Comparison of ENCODE assay signal across 8 mouse cellular contexts in genomic region chr11:77514832-77515636, GRCm38 (mm10). TPM values are rescaled to one million over a fixed set of nuclear protein-coding genes. Genes with fewer than 3 reads are reported as not detected.
DNase-seq lines count a peak whose midpoint lies in the region; ATAC-seq and TF ChIP-seq lines count a peak whose summit lies in the region.

TSS of gene Abhd15 (plus strand) at chr11:77515121.

- H3K4me1 ChIP-seq in hindbrain, postnatal 0 days (ENCODE audit: insufficient read depth, low read length): peaks cover 8% of the 10 kb centered on the region; the same call in 1 of the 2 replicates
- peaks cover 24% of the 10 kb centered on the region for H3K4me1 ChIP-seq in liver, adult 2 months (ENCODE audit: control insufficient read depth, insufficient read depth, low read length)
- H3K4me1 ChIP-seq in midbrain, embryonic 16.5 days (ENCODE audit: control insufficient read depth, insufficient read depth, low read length): peaks cover 28% of the 10 kb centered on the region
- peaks cover 27% of the 10 kb centered on the region for H3K4me1 ChIP-seq in stomach, embryonic 15.5 days

- H3K9ac ChIP-seq in hindbrain, postnatal 0 days (replicated peaks; ENCODE audit: low read length): peak within 1 kb of the TSS; percentile 37; the same call in 1 of the 2 replicates
- peak within 1 kb of the TSS; percentile 93 for H3K9ac ChIP-seq in liver, adult 2 months (ENCODE audit: low read depth, low read length)
- H3K9ac ChIP-seq in midbrain, embryonic 16.5 days (ENCODE audit: low read depth, low read length): peak within 1 kb of the TSS; percentile 54
- H3K9ac ChIP-seq in stomach, embryonic 15.5 days: peak within 1 kb of the TSS; percentile 20; the same call in 1 of the 2 replicates

- no peaks in the 10 kb centered on the region for H3K36me3 ChIP-seq in hindbrain, postnatal 0 days (ENCODE audit: insufficient read depth, low read length)
- H3K36me3 ChIP-seq in liver, adult 2 months (ENCODE audit: control insufficient read depth, insufficient read depth, low read length): peaks cover 6% of the 10 kb centered on the region
- no peaks in the 10 kb centered on the region for H3K36me3 ChIP-seq in midbrain, embryonic 16.5 days (ENCODE audit: control insufficient read depth, insufficient read depth, low read length)
- H3K36me3 ChIP-seq in stomach, embryonic 15.5 days: no peaks in the 10 kb centered on the region

- peaks cover 12% of the 10 kb centered on the region; the same call in 1 of the 2 replicates for H3K27me3 ChIP-seq in hindbrain, postnatal 0 days (ENCODE audit: insufficient read depth, low read length)
- no peaks in the 10 kb centered on the region for H3K27me3 ChIP-seq in liver, adult 2 months (ENCODE audit: control insufficient read depth, insufficient read depth, low read length)
- peaks cover 13% of the 10 kb centered on the region for H3K27me3 ChIP-seq in midbrain, embryonic 16.5 days (ENCODE audit: control insufficient read depth, insufficient read depth, low read depth, low read length)
- H3K27me3 ChIP-seq in stomach, embryonic 15.5 days (replicated peaks): 0 out of 2 replicates have a peak, but pooled peaks cover 7% of the 10 kb centered on the region

- peak within 1 kb of the TSS; percentile 78 for H3K4me2 ChIP-seq in hindbrain, postnatal 0 days (ENCODE audit: low read depth, low read length)
- peak within 1 kb of the TSS; percentile 77 for H3K4me2 ChIP-seq in midbrain, embryonic 16.5 days (ENCODE audit: low read length)
- H3K4me2 ChIP-seq in stomach, embryonic 15.5 days: peak within 1 kb of the TSS; percentile 92

- peak in 1 of 2 experiments; percentile 66 for DNase-seq in left cerebral cortex, adult 2 months (ENCODE audit: extremely low spot score in 1 of 2, low spot score in 2 of 2)
- no peak for DNase-seq in left cerebral cortex, adult 11 months (ENCODE audit: low spot score)
- peak; percentile 77 to 82 for DNase-seq in cerebellum, postnatal 10 days
- peak; percentile 86 for DNase-seq in gastrocnemius, postnatal 25 days
- peak; percentile 78 for DNase-seq in hindbrain, postnatal 0 days (ENCODE audit: low spot score)
- peak; percentile 88 for DNase-seq in liver, adult 2 months (ENCODE audit: extremely low read depth, low read depth, low spot score)

- WGBS in hindbrain, postnatal 0 days: 2% methylated on average over 69 of the region's 72 CpGs
- 1% methylated on average over 71 of the region's 72 CpGs for WGBS in liver, adult 2 months
- WGBS in midbrain, embryonic 16.5 days: under 1% methylated on average over 72 of the region's 72 CpGs
- under 1% methylated on average over 72 of the region's 72 CpGs for WGBS in stomach, embryonic 15.5 days

- peak; percentile 70 for ATAC-seq in hindbrain, postnatal 0 days
- peak; percentile 62 for ATAC-seq in midbrain, embryonic 16.5 days
- ATAC-seq in stomach, embryonic 15.5 days (ENCODE audit: insufficient read depth, low FRiP score, low read depth): peak; percentile 63

- intact Hi-C loops in left cerebral cortex, adult 2 months (cut with DNase I): no loop called here

- H3K27ac ChIP-seq in left cerebral cortex, adult 2 months: 0 out of 2 replicates have a peak within 1 kb of the TSS, but pooled peaks have one; percentile 13
- H3K27ac ChIP-seq in hindbrain, postnatal 0 days: peak within 1 kb of the TSS; percentile 48; the same call in 1 of the 2 replicates
- H3K27ac ChIP-seq in liver, adult 2 months (replicated peaks; ENCODE audit: insufficient read depth, low read depth, low read length): peak within 1 kb of the TSS; percentile 98
- H3K27ac ChIP-seq in midbrain, embryonic 16.5 days (ENCODE audit: low read length): no peak within 1 kb of the TSS
- no peak within 1 kb of the TSS; the same call in 1 of the 2 replicates for H3K27ac ChIP-seq in stomach, embryonic 15.5 days

- peaks cover 10% of the 10 kb centered on the region; the same call in 1 of the 2 replicates for H3K79me2 ChIP-seq in liver, adult 2 months (ENCODE audit: control insufficient read depth, insufficient read depth, low read length)

- H3K9me3 ChIP-seq in hindbrain, postnatal 0 days (ENCODE audit: low read length): no peaks in the 10 kb centered on the region
- H3K9me3 ChIP-seq in midbrain, embryonic 16.5 days (replicated peaks; ENCODE audit: control insufficient read depth, low read length, poor library complexity, severe bottlenecking): no peaks in the 10 kb centered on the region
- no peaks in the 10 kb centered on the region for H3K9me3 ChIP-seq in stomach, embryonic 15.5 days

- peak within 1 kb of the TSS; percentile 48 for H3K4me3 ChIP-seq in left cerebral cortex, adult 2 months
- H3K4me3 ChIP-seq in hindbrain, postnatal 0 days (ENCODE audit: low read length): peak within 1 kb of the TSS; percentile 47
- H3K4me3 ChIP-seq in liver, adult 2 months (ENCODE audit: insufficient read depth, low read depth, low read length): peak within 1 kb of the TSS; percentile 69
- peak within 1 kb of the TSS; percentile 50 for H3K4me3 ChIP-seq in midbrain, embryonic 16.5 days (ENCODE audit: low read depth, low read length)
- H3K4me3 ChIP-seq in stomach, embryonic 15.5 days (replicated peaks): peak within 1 kb of the TSS; percentile 71

- peak; percentile 90 for TF ChIP-seq POLR2A in liver, adult 2 months (IDR thresholded peaks at IDR 0.05; ENCODE audit: extremely low read depth, insufficient read depth, low read length)

- TF ChIP-seq CTCF in left cerebral cortex, adult 2 months (IDR thresholded peaks at IDR 0.05): no peak; the same call in 1 of the 2 replicates
- no peak for TF ChIP-seq CTCF in hindbrain, postnatal 0 days (IDR thresholded peaks at IDR 0.05; ENCODE audit: low read depth)
- no peak for TF ChIP-seq CTCF in liver, adult 2 months (IDR thresholded peaks at IDR 0.05; ENCODE audit: low read depth, low read length)

RNA-seq across cellular contexts. Expression of gene Abhd15, which starts in this region (rescaled TPM):
- total RNA-seq in left cerebral cortex, adult 2 months (2021): 1 to 10 TPM; 1.4 to 1.7 TPM
- 1 to 10 TPM in 1 of 2 experiments, under 1 TPM in 1; 0.26 to 2.1 TPM for total RNA-seq in gastrocnemius, postnatal 25 days (2021)
- total RNA-seq in hindbrain, postnatal 0 days (2014; rRNA removed): 3.6 and 4.7 TPM in 2 replicates
- 2.1 TPM in 2 replicates for polyA plus RNA-seq in hindbrain, postnatal 0 days (2015; fragmentation: Nextera tagmentation; extraction: Ambion mirVana)
- total RNA-seq in liver, adult 2 months (2014; rRNA removed): 43.0 and 44.8 TPM in 2 replicates
- 32.7 and 55.6 TPM in 2 replicates for polyA plus RNA-seq in liver, adult 2 months (2012; rRNA removed)
- polyA plus RNA-seq in midbrain, embryonic 16.5 days (2015; fragmentation: Nextera tagmentation; extraction: Ambion mirVana): 2.4 and 3.1 TPM in 2 replicates
- polyA plus RNA-seq in stomach, embryonic 15.5 days (2015; fragmentation: Nextera tagmentation; extraction: Ambion mirVana): 4.0 and 5.2 TPM in 2 replicates

Comparison
In these comparisons a context has a peak if more than half of its experiments do, and no peak if none do; other contexts are left out.
1. H3K27ac ChIP-seq: peak in left cerebral cortex, adult 2 months (single experiment), hindbrain, postnatal 0 days (single experiment) and liver, adult 2 months (single experiment); none in midbrain, embryonic 16.5 days (single experiment) and stomach, embryonic 15.5 days (single experiment).
2. H3K9ac ChIP-seq: peak in every context shown above with its lines; median percentile 93 in liver, adult 2 months; 54 in midbrain, embryonic 16.5 days; 37 in hindbrain, postnatal 0 days; 20 in stomach, embryonic 15.5 days.
3. Peak in every context shown above with its lines, with median percentiles within 50 percentile points of each other: H3K4me3 ChIP-seq, ATAC-seq and H3K4me2 ChIP-seq.